Mouse (Mus musculus): ENCODE results near the gene Necab2. TPM values are rescaled to one million over a fixed set of nuclear protein-coding genes. Genes with fewer than 3 reads are reported as not detected.

The Necab2 gene
- polyA plus RNA-seq, 1 experiment from 2014 or later = 2.8 TPM

DNA sequence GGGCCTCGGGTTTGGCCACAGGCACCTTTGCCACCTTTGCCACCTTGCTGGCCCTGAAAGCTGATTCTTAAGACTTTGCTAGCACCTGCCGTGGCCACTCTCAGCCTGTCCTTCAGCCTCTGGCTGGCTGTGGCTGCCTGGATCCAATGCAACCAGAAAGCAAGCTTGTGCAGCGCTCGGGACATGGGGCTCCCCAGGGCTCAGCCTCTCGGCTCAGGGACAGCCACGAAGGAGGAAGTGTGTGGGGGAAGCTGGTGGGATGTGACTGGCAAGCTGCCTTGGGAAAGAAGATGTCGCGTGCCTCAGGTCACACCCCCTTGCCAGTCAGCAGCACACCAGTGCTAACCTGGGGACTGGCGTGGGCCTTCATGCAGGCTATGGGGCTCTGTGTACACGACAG is 21.8 kb upstream of the Necab2 start:
- H3K4me1 ChIP-seq (ENCODE audit: control insufficient read depth, insufficient read depth, low read length) = no peaks in the 10 kb centered on the region
- H3K4me2 ChIP-seq (ENCODE audit: low read depth, severe bottlenecking) = no peak overlapping the region
- H3K27me3 ChIP-seq (ENCODE audit: control insufficient read depth, insufficient read depth, low read length) = no peaks in the 10 kb centered on the region
- no peaks in the 10 kb centered on the region for H3K36me3 ChIP-seq (ENCODE audit: control insufficient read depth, insufficient read depth, low read length)
- WGBS = 80% methylated on average over 10 of the region's 10 CpGs
- H3K4me3 ChIP-seq (ENCODE audit: low read depth, low read length) = no peak overlapping the region
- no peak overlapping the region for H3K9ac ChIP-seq (ENCODE audit: low read length)
- H3K27ac ChIP-seq (replicated peaks; ENCODE audit: low read depth, low read length) = no peak overlapping the region
- DNase-seq (ENCODE audit: low spot score) (no peak), ATAC-seq (ENCODE audit: insufficient number of reproducible peaks, low FRiP score, low TSS enrichment, low read depth) (no peak)
- H3K9me3 ChIP-seq (ENCODE audit: control insufficient read depth, low read length) = no peaks in the 10 kb centered on the region

DNA sequence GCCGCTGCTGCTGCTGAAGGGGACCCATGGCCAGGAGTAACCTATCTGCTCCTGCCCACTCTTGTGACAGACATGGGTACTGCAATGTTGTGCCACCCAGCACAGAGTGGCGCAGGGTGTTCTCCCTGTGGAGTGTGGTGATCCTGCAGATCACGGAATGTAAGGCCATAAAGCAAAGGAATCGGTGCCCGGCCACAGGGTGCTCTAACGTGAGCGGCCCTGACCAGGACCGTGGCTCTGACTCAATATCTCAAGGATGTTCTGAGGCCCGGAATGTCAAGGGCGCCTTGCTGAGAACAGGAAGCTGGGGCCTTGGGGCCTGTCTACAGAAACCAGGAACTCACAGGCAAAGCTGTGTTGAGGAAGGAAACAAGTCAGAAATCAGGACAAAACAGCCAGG is 21.0 kb upstream of the Necab2 start:
- H3K9ac ChIP-seq (ENCODE audit: low read length) = no peak overlapping the region
- DNase-seq (ENCODE audit: low spot score) (no peak), ATAC-seq (ENCODE audit: insufficient number of reproducible peaks, low FRiP score, low TSS enrichment, low read depth) (no peak)
- no peaks in the 10 kb centered on the region for H3K4me1 ChIP-seq (ENCODE audit: control insufficient read depth, insufficient read depth, low read length)
- no peaks in the 10 kb centered on the region for H3K36me3 ChIP-seq (ENCODE audit: control insufficient read depth, insufficient read depth, low read length)
- no peak overlapping the region for H3K4me3 ChIP-seq (ENCODE audit: low read depth, low read length)
- 91% methylated on average over 10 of the region's 10 CpGs for WGBS
- no peaks in the 10 kb centered on the region for H3K9me3 ChIP-seq (ENCODE audit: control insufficient read depth, low read length)
- no peak overlapping the region for H3K4me2 ChIP-seq (ENCODE audit: low read depth, severe bottlenecking)
- no peaks in the 10 kb centered on the region for H3K27me3 ChIP-seq (ENCODE audit: control insufficient read depth, insufficient read depth, low read length)
- H3K27ac ChIP-seq (replicated peaks; ENCODE audit: low read depth, low read length) = no peak overlapping the region

DNA sequence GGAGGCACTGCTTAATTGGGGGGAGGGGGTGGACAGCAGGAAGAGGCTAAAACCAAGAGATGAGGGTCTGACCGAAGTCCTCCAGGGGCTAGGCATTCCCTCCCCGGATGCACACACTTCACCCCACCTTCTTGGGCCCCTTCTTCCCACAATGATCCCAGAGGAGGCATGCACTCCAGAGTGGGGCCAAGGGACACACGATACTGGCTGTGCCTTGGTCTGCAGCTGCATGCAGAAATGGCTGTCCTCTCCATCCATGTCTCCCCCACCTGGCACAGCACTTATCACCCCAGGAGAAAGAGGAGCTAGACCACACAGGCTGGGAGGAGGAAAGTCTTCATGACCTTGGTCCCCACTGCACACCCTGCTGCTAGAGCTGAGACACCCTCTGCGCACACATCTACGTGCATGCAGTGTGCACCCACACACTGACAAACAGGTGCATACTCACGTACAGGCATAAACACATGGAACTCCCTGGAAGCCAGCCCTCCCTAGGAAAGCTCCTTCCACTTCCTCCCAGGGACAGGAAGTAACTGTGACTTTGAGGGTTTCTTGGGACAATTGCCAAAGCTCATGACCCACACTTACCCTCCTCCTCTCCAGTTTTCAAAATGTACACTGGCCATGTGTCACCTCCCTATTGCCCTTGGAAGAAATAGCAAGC is 20.3 kb upstream of the Necab2 start:
- no peak overlapping the region for H3K4me2 ChIP-seq (ENCODE audit: low read depth, severe bottlenecking)
- no peaks in the 10 kb centered on the region for H3K4me1 ChIP-seq (ENCODE audit: control insufficient read depth, insufficient read depth, low read length)
- H3K27me3 ChIP-seq (ENCODE audit: control insufficient read depth, insufficient read depth, low read length) = no peaks in the 10 kb centered on the region
- no peak overlapping the region for H3K4me3 ChIP-seq (ENCODE audit: low read depth, low read length)
- no peaks in the 10 kb centered on the region for H3K9me3 ChIP-seq (ENCODE audit: control insufficient read depth, low read length)
- WGBS = 82% methylated on average over 6 of the region's 6 CpGs
- DNase-seq (ENCODE audit: low spot score) (no peak), ATAC-seq (ENCODE audit: insufficient number of reproducible peaks, low FRiP score, low TSS enrichment, low read depth) (no peak)
- H3K27ac ChIP-seq (replicated peaks; ENCODE audit: low read depth, low read length) = no peak overlapping the region
- no peak overlapping the region for H3K9ac ChIP-seq (ENCODE audit: low read length)
- no peaks in the 10 kb centered on the region for H3K36me3 ChIP-seq (ENCODE audit: control insufficient read depth, insufficient read depth, low read length)

DNA sequence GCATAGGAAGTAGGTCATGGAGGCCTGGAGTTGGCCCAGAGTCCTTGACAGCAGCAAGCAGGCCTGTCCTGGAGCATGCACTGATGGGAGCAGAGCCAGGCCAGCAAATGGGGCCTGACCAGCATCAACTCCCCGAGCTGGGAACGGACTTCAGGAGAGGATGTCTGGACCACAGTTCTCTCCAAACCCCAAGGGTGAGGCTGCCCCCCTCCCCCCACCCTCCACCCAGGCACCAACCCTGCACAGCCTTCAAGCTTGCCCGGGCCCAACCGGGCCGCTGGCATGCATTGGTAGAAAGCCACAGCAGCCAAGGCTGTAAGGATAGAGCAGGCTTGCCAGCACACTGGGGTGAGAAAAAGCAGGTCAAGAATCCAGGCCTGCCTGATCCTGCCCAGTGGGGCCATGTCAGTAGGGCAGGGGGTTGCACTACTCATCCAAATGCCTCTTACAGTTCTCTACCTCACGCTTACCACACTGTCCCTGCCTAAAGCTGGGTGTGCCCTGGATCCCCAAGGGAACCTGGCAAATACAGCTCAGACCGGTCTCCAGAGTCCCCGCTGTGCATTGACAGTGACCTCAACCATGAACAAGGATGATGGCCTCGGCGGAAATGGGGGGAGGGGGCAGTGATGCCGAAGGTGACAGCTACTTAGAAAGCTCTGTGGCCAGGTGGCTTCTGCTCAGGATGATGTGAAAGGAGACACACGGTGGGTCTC is 18.7 kb upstream of the Necab2 start:
- 67% methylated on average over 12 of the region's 12 CpGs for WGBS
- Histone ChIP-seq H3K27ac (replicated peaks; ENCODE audit: low read depth, low read length) (no peak overlapping the region), H3K36me3 (ENCODE audit: control insufficient read depth, insufficient read depth, low read length) (no peaks in the 10 kb centered on the region), H3K9me3 (ENCODE audit: control insufficient read depth, low read length) (no peaks in the 10 kb centered on the region), H3K4me3 (ENCODE audit: low read depth, low read length) (no peak overlapping the region), H3K9ac (ENCODE audit: low read length) (no peak overlapping the region), H3K4me1 (ENCODE audit: control insufficient read depth, insufficient read depth, low read length) (no peaks in the 10 kb centered on the region), H3K4me2 (ENCODE audit: low read depth, severe bottlenecking) (no peak overlapping the region), H3K27me3 (ENCODE audit: control insufficient read depth, insufficient read depth, low read length) (no peaks in the 10 kb centered on the region)
- no peak for ATAC-seq (ENCODE audit: insufficient number of reproducible peaks, low FRiP score, low TSS enrichment, low read depth)
- DNase-seq (ENCODE audit: low spot score) = no peak

DNA sequence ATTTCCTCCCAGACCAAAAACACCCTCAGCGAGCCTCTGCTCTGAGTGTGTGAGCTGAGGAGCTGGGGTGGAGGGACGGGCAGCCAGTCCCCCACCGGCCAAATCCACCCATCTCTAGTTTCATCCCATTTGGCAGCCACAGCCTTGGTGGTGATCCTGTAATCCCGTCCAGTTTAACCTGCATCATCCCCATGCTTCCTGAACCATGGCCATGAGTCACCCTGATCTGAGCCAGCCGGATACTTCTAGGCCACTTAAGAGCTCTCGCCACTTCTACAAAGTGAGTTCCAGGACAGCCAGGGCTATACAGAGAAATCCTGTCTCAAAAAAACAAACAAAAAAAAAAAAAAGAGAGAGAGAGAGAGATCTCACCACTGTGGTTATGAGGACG is 18.2 kb upstream of the Necab2 start:
- ATAC-seq (ENCODE audit: insufficient number of reproducible peaks, low FRiP score, low TSS enrichment, low read depth) (no peak), DNase-seq (ENCODE audit: low spot score) (no peak)
- Histone ChIP-seq H3K4me1 (ENCODE audit: control insufficient read depth, insufficient read depth, low read length) (no peaks in the 10 kb centered on the region), H3K36me3 (ENCODE audit: control insufficient read depth, insufficient read depth, low read length) (no peaks in the 10 kb centered on the region), H3K9ac (ENCODE audit: low read length) (no peak overlapping the region), H3K4me2 (ENCODE audit: low read depth, severe bottlenecking) (no peak overlapping the region), H3K27me3 (ENCODE audit: control insufficient read depth, insufficient read depth, low read length) (no peaks in the 10 kb centered on the region), H3K27ac (replicated peaks; ENCODE audit: low read depth, low read length) (no peak overlapping the region), H3K4me3 (ENCODE audit: low read depth, low read length) (no peak overlapping the region), H3K9me3 (ENCODE audit: control insufficient read depth, low read length) (no peaks in the 10 kb centered on the region)
- WGBS = 74% methylated on average over 7 of the region's 7 CpGs

DNA sequence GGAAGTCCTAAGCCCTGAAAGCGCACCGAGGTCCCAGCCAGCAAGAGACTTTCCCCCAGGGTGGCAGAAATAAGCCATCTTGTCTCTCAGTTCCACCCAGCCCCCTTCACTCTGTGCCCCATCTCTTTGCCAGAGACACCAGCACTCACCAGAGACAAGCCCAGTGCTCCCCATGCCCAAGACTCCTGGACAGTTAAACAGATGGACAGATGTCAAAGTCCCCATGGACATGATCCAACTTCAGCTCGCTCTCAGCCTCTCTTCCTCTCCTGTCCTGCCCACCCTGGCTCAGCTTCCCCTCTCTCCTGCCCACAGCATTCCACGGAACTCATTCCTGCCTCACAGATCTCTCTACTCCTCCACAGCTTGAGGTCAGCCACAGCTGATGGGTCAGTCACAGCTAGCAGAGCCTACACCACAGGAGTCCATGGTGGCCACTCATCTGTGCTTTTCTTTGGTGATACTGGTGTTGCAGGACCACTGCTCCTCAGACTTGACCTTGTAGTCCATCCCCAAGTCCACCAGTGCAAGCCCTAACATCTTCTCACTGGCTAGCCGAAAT is 17.7 kb upstream of the Necab2 start:
- Histone ChIP-seq H3K4me1 (ENCODE audit: control insufficient read depth, insufficient read depth, low read length) (no peaks in the 10 kb centered on the region), H3K36me3 (ENCODE audit: control insufficient read depth, insufficient read depth, low read length) (no peaks in the 10 kb centered on the region), H3K9ac (ENCODE audit: low read length) (no peak overlapping the region), H3K9me3 (ENCODE audit: control insufficient read depth, low read length) (no peaks in the 10 kb centered on the region), H3K4me3 (ENCODE audit: low read depth, low read length) (no peak overlapping the region), H3K27ac (replicated peaks; ENCODE audit: low read depth, low read length) (no peak overlapping the region), H3K27me3 (ENCODE audit: control insufficient read depth, insufficient read depth, low read length) (no peaks in the 10 kb centered on the region), H3K4me2 (ENCODE audit: low read depth, severe bottlenecking) (no peak overlapping the region)
- DNase-seq (ENCODE audit: low spot score) (no peak), ATAC-seq (ENCODE audit: insufficient number of reproducible peaks, low FRiP score, low TSS enrichment, low read depth) (no peak)
- WGBS = 82% methylated on average over 5 of the region's 5 CpGs

DNA sequence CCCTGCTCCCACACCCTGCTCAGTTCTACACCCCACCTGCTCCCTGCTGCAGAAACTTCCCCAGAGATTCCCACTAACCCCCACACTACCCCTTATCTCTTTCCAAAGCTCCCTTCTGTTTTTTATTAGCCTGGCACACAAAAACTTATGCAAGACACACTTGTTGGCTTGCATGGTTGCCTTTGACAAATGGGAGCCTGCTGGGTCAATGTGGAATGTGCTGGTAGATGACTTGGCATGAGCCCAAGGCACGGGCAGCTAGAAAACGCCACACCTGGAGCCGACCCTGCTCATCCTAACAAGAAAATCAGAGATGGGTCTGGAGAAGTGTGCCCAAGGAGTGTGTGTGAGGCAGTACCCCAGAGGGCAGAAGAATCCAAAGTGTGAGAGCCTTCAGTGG is 17.0 kb upstream of the Necab2 start:
- no peak for DNase-seq (ENCODE audit: low spot score)
- Histone ChIP-seq H3K4me2 (ENCODE audit: low read depth, severe bottlenecking) (no peak overlapping the region), H3K4me3 (ENCODE audit: low read depth, low read length) (no peak overlapping the region), H3K9me3 (ENCODE audit: control insufficient read depth, low read length) (no peaks in the 10 kb centered on the region), H3K4me1 (ENCODE audit: control insufficient read depth, insufficient read depth, low read length) (no peaks in the 10 kb centered on the region), H3K36me3 (ENCODE audit: control insufficient read depth, insufficient read depth, low read length) (no peaks in the 10 kb centered on the region), H3K27ac (replicated peaks; ENCODE audit: low read depth, low read length) (no peak overlapping the region), H3K9ac (ENCODE audit: low read length) (no peak overlapping the region), H3K27me3 (ENCODE audit: control insufficient read depth, insufficient read depth, low read length) (no peaks in the 10 kb centered on the region)
- no peak for ATAC-seq (ENCODE audit: insufficient number of reproducible peaks, low FRiP score, low TSS enrichment, low read depth)
- WGBS = 87% methylated on average over 3 of the region's 3 CpGs

DNA sequence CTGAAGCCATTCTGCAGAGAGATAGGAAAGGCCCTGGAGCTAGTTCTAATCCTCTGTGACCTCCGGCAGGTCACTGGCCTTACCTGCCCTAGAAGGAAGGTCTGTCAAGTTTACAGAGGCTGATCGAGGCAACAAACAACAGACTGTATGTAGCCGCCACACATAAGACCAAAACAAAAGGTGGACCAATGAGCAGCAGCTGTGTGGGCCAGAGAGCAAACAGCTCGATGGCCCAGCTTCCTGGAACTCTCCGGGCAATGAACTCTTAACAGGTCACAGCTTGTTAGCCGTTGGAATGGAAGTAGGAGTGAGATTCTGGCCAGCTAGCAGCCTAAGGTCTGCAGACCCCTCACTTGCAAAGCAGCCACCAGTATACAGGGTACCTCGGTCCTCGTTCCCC is 16.3 kb upstream of the Necab2 start:
- Histone ChIP-seq H3K4me1 (ENCODE audit: control insufficient read depth, insufficient read depth, low read length) (no peaks in the 10 kb centered on the region), H3K4me2 (ENCODE audit: low read depth, severe bottlenecking) (no peak overlapping the region), H3K36me3 (ENCODE audit: control insufficient read depth, insufficient read depth, low read length) (no peaks in the 10 kb centered on the region), H3K4me3 (ENCODE audit: low read depth, low read length) (no peak overlapping the region), H3K27ac (replicated peaks; ENCODE audit: low read depth, low read length) (no peak overlapping the region), H3K9me3 (ENCODE audit: control insufficient read depth, low read length) (no peaks in the 10 kb centered on the region), H3K9ac (ENCODE audit: low read length) (no peak overlapping the region), H3K27me3 (ENCODE audit: control insufficient read depth, insufficient read depth, low read length) (no peaks in the 10 kb centered on the region)
- no peak for DNase-seq (ENCODE audit: low spot score)
- WGBS = 77% methylated on average over 8 of the region's 8 CpGs
- ATAC-seq (ENCODE audit: insufficient number of reproducible peaks, low FRiP score, low TSS enrichment, low read depth) = no peak
